Mouse (Mus musculus) liver, adult 2 months (tissue): ENCODE measurements around the gene L3mbtl4. TPM values are rescaled to one million over a fixed set of nuclear protein-coding genes. Genes with fewer than 3 reads are reported as not detected.
"Not testable (repeated sequence)": the region's sequence is repeated elsewhere in the genome, so short reads cannot be mapped to it uniquely, and the experiment has no call there.

Experiments used
- DNase-seq: peaks from one replicate; pipeline ENCODE4 v3.0.0-alpha.2; 2011; ENCODE audit warnings: low read depth, low spot score; ENCODE audit errors: extremely low read depth
- H3K27ac ChIP-seq: fragments of 200-500 bp; replicated peaks from 2 replicates; pipeline ENCODE4 v1.5.1; 2012; ENCODE audit warnings: low read depth, mild to moderate bottlenecking, control low read depth, inconsistent platforms, low read length; ENCODE audit not compliant: insufficient read depth
- H3K27me3 ChIP-seq: fragments of 200-500 bp; 2 replicates; pipeline ENCODE4 v1.6.1; 2012; ENCODE audit warnings: mild to moderate bottlenecking, moderate library complexity, low read length, inconsistent platforms; ENCODE audit not compliant: control insufficient read depth, insufficient read depth
- H3K36me3 ChIP-seq: fragments of 200-500 bp; 2 replicates; pipeline ENCODE4 v1.6.1; 2012; ENCODE audit warnings: low read length, inconsistent platforms; ENCODE audit not compliant: control insufficient read depth, insufficient read depth
- H3K4me1 ChIP-seq: fragments of 200-500 bp; 2 replicates; pipeline ENCODE4 v1.6.1; 2011; ENCODE audit warnings: low read length; ENCODE audit not compliant: control insufficient read depth, insufficient read depth
- H3K4me3 ChIP-seq: fragments of 200-500 bp; 2 replicates; pipeline ENCODE4 v1.5.1; 2011; ENCODE audit warnings: low read depth, mild to moderate bottlenecking, control low read depth, low read length, moderate library complexity; ENCODE audit not compliant: insufficient read depth
- H3K79me2 ChIP-seq: fragments of 200-500 bp; 2 replicates; pipeline ENCODE4 v1.6.1; 2012; ENCODE audit warnings: inconsistent platforms, mild to moderate bottlenecking, low read length, moderate library complexity; ENCODE audit not compliant: control insufficient read depth, insufficient read depth
- H3K9ac ChIP-seq: fragments of 200-500 bp; 2 replicates; pipeline ENCODE4 v1.6.1; 2012; ENCODE audit warnings: low read depth, mild to moderate bottlenecking, control low read depth, inconsistent platforms, low read length
- CTCF ChIP-seq: fragments of 200-500 bp; IDR thresholded peaks from 2 replicates; pipeline ENCODE4 v1.5.1; 2011; ENCODE audit warnings: low read depth, low read length, control low read depth
- POLR2A ChIP-seq: fragments of 200-500 bp; IDR thresholded peaks from 2 replicates; pipeline ENCODE4 v1.6.1; 2011; ENCODE audit warnings: low read length, control low read depth; ENCODE audit not compliant: insufficient read depth; ENCODE audit errors: extremely low read depth
- WGBS: fragments of 180-500 bp; shearing (Covaris S2); methylation state at CpG from one replicate; pipeline ENCODE4 v1.1.7; 2018; 5-methylcytosine and 5-hydroxymethylcytosine counted together
- polyA plus RNA-seq: library from polyadenylated mRNA; depleted of rRNA; stranded (reverse); fragments of >200 nt; gene quantifications from 2 replicates; pipeline ENCODE4 v1.2.3, GENCODE M21; 2012
- total RNA-seq: library from RNA; depleted of rRNA; stranded (reverse); fragments of >200 nt; gene quantifications from 2 replicates; pipeline ENCODE4 v1.2.3, GENCODE M21; 2014

The L3mbtl4 gene
- total and polyA plus RNA-seq, 2 experiments, result not detected

DNA sequence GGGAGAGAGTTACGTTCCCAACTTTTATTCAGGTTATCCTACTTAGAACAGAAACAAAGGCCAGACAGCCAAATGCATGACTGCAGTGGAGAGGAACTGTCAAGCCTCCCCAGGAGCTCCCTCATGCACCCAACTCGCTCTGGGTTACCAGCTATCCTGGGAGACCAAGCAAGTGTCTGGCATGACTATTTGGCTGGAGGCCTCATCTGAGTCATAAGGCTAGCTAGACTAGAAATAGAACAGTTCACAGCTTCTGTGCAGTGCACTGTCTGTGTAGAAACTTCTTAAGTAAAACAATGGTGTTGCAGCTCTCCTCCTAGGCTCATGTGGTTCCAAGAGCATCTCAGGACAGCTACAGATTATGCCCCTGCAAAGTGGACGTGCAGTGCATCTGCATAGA, 218.6 kb downstream of the L3mbtl4 start:
- no peak overlapping the region for H3K27ac ChIP-seq

DNA sequence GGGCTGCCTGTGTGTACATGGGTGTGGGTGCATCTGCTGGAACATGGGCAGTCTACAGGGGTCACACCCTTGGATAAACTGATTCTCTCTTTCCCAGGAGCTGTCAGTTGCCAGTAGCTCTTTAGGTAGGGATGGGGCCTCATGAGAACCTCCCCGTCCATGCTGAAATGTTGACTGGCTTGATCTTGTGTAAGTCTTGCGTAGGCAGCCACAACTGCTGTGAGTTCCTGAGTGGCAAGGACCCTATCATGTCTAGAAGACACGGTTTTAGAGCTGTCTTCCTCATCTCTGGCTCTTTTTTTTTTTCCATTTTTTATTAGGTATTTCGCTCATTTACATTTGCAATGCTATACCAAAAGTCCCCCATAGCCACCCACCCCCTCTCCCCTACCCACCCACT, 229.4 kb downstream of the L3mbtl4 start:
- 86% methylated on average over 2 of the region's 4 CpGs for WGBS

More for the DNA sequence above, 218.6 kb downstream of the L3mbtl4 start:
- H3K79me2 ChIP-seq, result no peaks in the 10 kb centered on the region
- no peak overlapping the region for H3K9ac ChIP-seq
- H3K4me3 ChIP-seq, result no peak overlapping the region
- WGBS, result 64% methylated on average over 3 of the region's 3 CpGs
- DNase-seq, result no peak
- TF ChIP-seq POLR2A (no peak), CTCF (no peak)
- H3K4me1 ChIP-seq, result no peaks in the 10 kb centered on the region
- H3K36me3 ChIP-seq, result no peaks in the 10 kb centered on the region
- H3K27me3 ChIP-seq, result no peaks in the 10 kb centered on the region

DNA sequence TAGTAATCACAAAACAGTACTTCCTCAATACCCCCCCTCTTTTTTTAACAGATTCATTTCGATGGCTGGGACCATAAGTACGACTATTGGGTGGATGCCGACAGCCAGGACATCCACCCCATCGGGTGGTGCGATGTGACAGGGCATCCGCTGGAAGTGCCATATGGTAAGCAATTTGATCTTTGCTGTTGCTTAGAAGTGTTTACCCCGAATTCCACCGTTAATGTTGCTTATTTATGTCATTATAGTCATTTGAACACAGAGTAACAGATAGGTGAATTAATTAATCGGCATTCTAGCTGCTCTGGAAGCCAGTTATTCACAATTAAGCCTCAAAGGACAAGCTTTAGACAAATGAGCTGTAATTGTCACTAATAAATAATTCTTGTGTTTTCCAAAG, 286.1 kb downstream of the L3mbtl4 start:
- Histone ChIP-seq H3K4me3 (no peak overlapping the region), H3K36me3 (no peaks in the 10 kb centered on the region), H3K4me1 (no peaks in the 10 kb centered on the region), H3K79me2 (no peaks in the 10 kb centered on the region), H3K9ac (no peak overlapping the region), H3K27ac (no peak overlapping the region), H3K27me3 (0 out of 2 replicates have a peak, but pooled peaks cover 3% of the 10 kb centered on the region)
- DNase-seq, result no peak
- TF ChIP-seq CTCF (no peak), POLR2A (no peak)
- whole genome bisulfite sequencing, result 71% methylated on average over 9 of the region's 9 CpGs

More for the DNA sequence above, 229.4 kb downstream of the L3mbtl4 start:
- H3K9ac ChIP-seq, H3K4me1 ChIP-seq, H3K36me3 ChIP-seq, H3K4me3 ChIP-seq, DNase-seq, H3K79me2 ChIP-seq, H3K27me3 ChIP-seq, H3K27ac ChIP-seq: not testable (repeated sequence)

DNA sequence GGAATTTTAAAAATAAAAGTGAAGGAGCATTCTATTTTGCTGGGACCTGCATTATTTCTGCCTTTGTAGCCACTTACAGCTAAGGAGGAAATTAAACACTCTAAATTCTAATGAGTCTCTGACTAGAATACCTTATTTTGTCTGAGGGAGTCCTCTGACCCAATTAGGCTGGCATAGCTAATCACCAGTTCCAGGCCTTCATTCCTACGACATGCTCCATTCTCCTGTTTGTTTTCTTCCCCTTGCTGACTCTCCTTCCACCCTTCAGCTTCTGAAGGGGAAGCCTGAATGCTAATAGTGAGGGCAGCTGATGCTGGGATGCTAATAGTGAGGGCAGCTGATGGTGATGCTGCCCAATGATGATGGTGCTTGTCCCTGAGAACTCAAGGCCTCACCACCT, 286.7 kb downstream of the L3mbtl4 start:
- H3K4me1 ChIP-seq, result no peaks in the 10 kb centered on the region
- H3K79me2 ChIP-seq, result no peaks in the 10 kb centered on the region
- no peak overlapping the region for H3K9ac ChIP-seq
- no peak overlapping the region for H3K4me3 ChIP-seq
- TF ChIP-seq POLR2A (no peak), CTCF (no peak)
- H3K27me3 ChIP-seq, result 0 out of 2 replicates have a peak, but pooled peaks cover 3% of the 10 kb centered on the region
- 27% methylated on average over 1 of the region's 1 CpGs for WGBS
- H3K27ac ChIP-seq, result no peak overlapping the region
- no peak for DNase-seq
- no peaks in the 10 kb centered on the region for H3K36me3 ChIP-seq

DNA sequence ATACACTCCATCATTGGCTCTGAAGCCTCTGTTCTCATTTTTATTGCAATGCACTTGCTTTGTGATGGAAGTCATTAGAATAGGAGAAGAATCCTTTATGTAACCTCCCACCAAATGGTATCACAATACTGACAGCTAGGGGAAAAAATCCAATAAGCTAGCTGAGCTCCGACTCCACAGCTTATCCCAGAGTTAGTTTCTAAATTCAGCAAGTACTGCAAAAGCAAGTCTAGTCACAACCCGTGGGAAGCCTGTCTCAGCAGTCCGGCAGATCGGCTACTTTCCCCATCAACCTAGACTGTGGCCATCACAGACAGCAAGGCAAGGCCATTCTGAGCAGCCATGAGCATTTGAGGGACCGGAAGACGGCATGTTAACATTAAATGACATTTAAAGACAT, 298.2 kb downstream of the L3mbtl4 start:
- no peak overlapping the region for H3K4me3 ChIP-seq
- no peaks in the 10 kb centered on the region for H3K4me1 ChIP-seq
- H3K27me3 ChIP-seq, result no peaks in the 10 kb centered on the region
- no peaks in the 10 kb centered on the region for H3K36me3 ChIP-seq
- TF ChIP-seq CTCF (no peak), POLR2A (no peak)
- 89% methylated on average over 6 of the region's 6 CpGs for WGBS
- H3K27ac ChIP-seq, result no peak overlapping the region
- no peaks in the 10 kb centered on the region for H3K79me2 ChIP-seq
- DNase-seq, result no peak
- H3K9ac ChIP-seq, result no peak overlapping the region

DNA sequence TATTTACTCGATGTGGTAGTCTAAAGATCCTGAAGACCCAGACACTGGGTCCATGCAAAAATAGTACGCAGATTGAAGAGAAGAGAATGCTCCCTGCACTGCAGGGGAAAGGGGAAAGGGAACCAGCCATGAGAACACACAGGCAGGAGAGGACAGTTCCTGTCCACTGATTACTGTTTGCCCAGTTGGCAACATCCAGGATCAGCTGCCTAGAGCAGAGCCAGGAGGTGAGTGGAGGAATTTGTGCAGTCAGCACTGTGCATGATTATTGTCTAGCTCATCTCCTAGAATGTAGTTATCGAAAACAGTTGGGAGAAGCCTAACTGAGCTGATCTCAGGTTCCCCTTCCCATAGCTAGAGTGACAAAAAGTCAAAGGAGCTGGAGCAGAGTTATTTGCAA, 311.6 kb downstream of the L3mbtl4 start:
- Histone ChIP-seq H3K4me3 (no peak overlapping the region), H3K9ac (no peak overlapping the region)

More for the DNA sequence above, 311.6 kb downstream of the L3mbtl4 start:
- no peaks in the 10 kb centered on the region for H3K79me2 ChIP-seq
- WGBS, result 78% methylated on average over 3 of the region's 3 CpGs
- H3K27me3 ChIP-seq, result no peaks in the 10 kb centered on the region
- TF ChIP-seq POLR2A (no peak), CTCF (no peak)
- H3K27ac ChIP-seq, result no peak overlapping the region
- no peak for DNase-seq
- no peaks in the 10 kb centered on the region for H3K4me1 ChIP-seq
- H3K36me3 ChIP-seq, result no peaks in the 10 kb centered on the region
